Mouse (Mus musculus) heart, postnatal 4 days (tissue): ENCODE data around the gene D10Wsu102e. TPM values are rescaled to one million over a fixed set of nuclear protein-coding genes. Genes with fewer than 3 reads are reported as not detected.

Source experiments
- total RNA-seq, 2 experiments: library from RNA; stranded (reverse); gene quantifications; 2 replicates each; pipeline ENCODE4 v1.2.3; 2021

Gene D10Wsu102e
- total RNA-seq, 2 experiments from 2014 or later, result 1.1 TPM

Other genes with a start within 250 kb of the D10Wsu102e start
- 1 to 10 TPM; 1.7 to 2.3 TPM for gene Slc41a2, start 22.3 kb upstream of the D10Wsu102e start, total RNA-seq
- 10 to 100 TPM; 31.3 to 36.3 TPM for gene Aldh1l2, start 173.9 kb downstream of the D10Wsu102e start, total RNA-seq
- 10 to 100 TPM; 14.1 to 14.9 TPM for gene Washc4, start 183.5 kb downstream of the D10Wsu102e start, total RNA-seq